In genomic region chr17:32992699-32993474, GRCm38 (mm10) we compare ENCODE assay signal across 8 mouse cellular contexts. TPM values are rescaled to one million over a fixed set of nuclear protein-coding genes. Genes with fewer than 3 reads are reported as not detected.
A peak's percentile ranks its signal among the peaks of the same experiment; 100 is the strongest.
DNase-seq lines count a peak whose midpoint lies in the region; ATAC-seq and TF ChIP-seq lines count a peak whose summit lies in the region.

Gene Zfp952, plus strand, starts transcription at chr17:32993129.

- H3K9ac ChIP-seq in heart, embryonic 15.5 days, result peak within 1 kb of the TSS; percentile 70
- peak within 1 kb of the TSS; percentile 85 for H3K9ac ChIP-seq in liver, embryonic 14.5 days (replicated peaks)
- H3K9ac ChIP-seq in neural tube, embryonic 11.5 days (ENCODE audit: low read length), result peak within 1 kb of the TSS; percentile 79
- H3K9ac ChIP-seq in stomach, postnatal 0 days (ENCODE audit: low read length), result peak within 1 kb of the TSS; percentile 66

- peak; percentile 71 to 86 for DNase-seq in CD8-positive naive resting alpha-beta T cell, adult 2 months (ENCODE audit: low read depth in 2 of 2, low spot score in 2 of 2)
- DNase-seq in c-Kit-positive CD71-negative TER-119-negative erythroid progenitor cells, embryonic 14.5 days (ENCODE audit: low read depth), result peak; percentile 83
- peak; percentile 71 for DNase-seq in forebrain, embryonic 10.5 days (ENCODE audit: extremely low spot score, low spot score)
- peak; percentile 90 to 95 for DNase-seq in kidney, postnatal 25 days
- DNase-seq in liver, embryonic 14.5 days (ENCODE audit: low read depth in 3 of 3, low spot score in 3 of 3), result peak; percentile 79 to 84 (median 80)
- DNase-seq in neural tube, embryonic 11.5 days (ENCODE audit: low spot score), result peak; percentile 86
- peak; percentile 83 for DNase-seq in stomach, postnatal 0 days (ENCODE audit: low spot score)

- no peak for TF ChIP-seq CTCF in liver, embryonic 14.5 days (IDR thresholded peaks at IDR 0.05; ENCODE audit: low read depth)
- TF ChIP-seq CTCF in stomach, postnatal 0 days (IDR thresholded peaks at IDR 0.05; ENCODE audit: low read depth), result no peak

- H3K9me3 ChIP-seq in forebrain, embryonic 10.5 days, result no peaks in the 10 kb centered on the region
- H3K9me3 ChIP-seq in heart, embryonic 15.5 days (replicated peaks), result no peaks in the 10 kb centered on the region
- no peaks in the 10 kb centered on the region for H3K9me3 ChIP-seq in liver, embryonic 14.5 days (ENCODE audit: control insufficient read depth, low read length)
- no peaks in the 10 kb centered on the region for H3K9me3 ChIP-seq in neural tube, embryonic 11.5 days (ENCODE audit: control insufficient read depth, low read length)
- H3K9me3 ChIP-seq in stomach, postnatal 0 days (ENCODE audit: control insufficient read depth, low read length), result no peaks in the 10 kb centered on the region

- no peak for TF ChIP-seq EP300 in liver, embryonic 14.5 days (IDR thresholded peaks at IDR 0.05; ENCODE audit: low read depth)
- peak; percentile 35 for TF ChIP-seq EP300 in stomach, postnatal 0 days (optimal IDR thresholded peaks at IDR 0.05)

- peak; percentile 86 for ATAC-seq in heart, embryonic 15.5 days (replicated peaks; ENCODE audit: insufficient number of reproducible peaks, insufficient read depth, low FRiP score, low read depth)
- ATAC-seq in liver, embryonic 14.5 days (ENCODE audit: insufficient read depth), result peak; percentile 93
- ATAC-seq in neural tube, embryonic 11.5 days (ENCODE audit: insufficient read depth, low FRiP score, low TSS enrichment), result peak; percentile 89
- ATAC-seq in stomach, postnatal 0 days (ENCODE audit: low FRiP score, low TSS enrichment), result peak; percentile 98

- peak within 1 kb of the TSS; percentile 73 for H3K4me3 ChIP-seq in forebrain, embryonic 10.5 days
- H3K4me3 ChIP-seq in heart, embryonic 15.5 days, result peak within 1 kb of the TSS; percentile 81
- peak within 1 kb of the TSS; percentile 91 to 98 for H3K4me3 ChIP-seq in liver, embryonic 14.5 days (ENCODE audit: insufficient read depth in 1 of 2, low read depth in 2 of 2, low read length in 2 of 2)
- H3K4me3 ChIP-seq in neural tube, embryonic 11.5 days (ENCODE audit: low read depth, low read length), result peak within 1 kb of the TSS; percentile 80
- peak within 1 kb of the TSS; percentile 61 for H3K4me3 ChIP-seq in stomach, postnatal 0 days (ENCODE audit: low read depth, low read length)

- H3K36me3 ChIP-seq in forebrain, embryonic 10.5 days (replicated peaks), result peaks cover 30% of the 10 kb centered on the region
- H3K36me3 ChIP-seq in heart, embryonic 15.5 days, result peaks cover 11% of the 10 kb centered on the region
- H3K36me3 ChIP-seq in liver, embryonic 14.5 days (replicated peaks; ENCODE audit: control insufficient read depth, insufficient read depth, low read depth), result no peaks in the 10 kb centered on the region; the same call in 1 of the 2 replicates
- H3K36me3 ChIP-seq in neural tube, embryonic 11.5 days (ENCODE audit: control insufficient read depth, insufficient read depth, low read length), result no peaks in the 10 kb centered on the region
- H3K36me3 ChIP-seq in stomach, postnatal 0 days (ENCODE audit: control insufficient read depth, insufficient read depth, low read length), result peaks cover 2% of the 10 kb centered on the region; the same call in 1 of the 2 replicates

- H3K4me1 ChIP-seq in forebrain, embryonic 10.5 days, result peaks cover 10% of the 10 kb centered on the region
- peaks cover 7% of the 10 kb centered on the region for H3K4me1 ChIP-seq in heart, embryonic 15.5 days (replicated peaks)
- peaks cover 8 to 10% of the 10 kb centered on the region in 2 experiments for H3K4me1 ChIP-seq in liver, embryonic 14.5 days (replicated peaks; ENCODE audit: control insufficient read depth in 2 of 2, insufficient read depth in 2 of 2, low read length in 1 of 2)
- peaks cover 2% of the 10 kb centered on the region; the same call in 1 of the 2 replicates for H3K4me1 ChIP-seq in neural tube, embryonic 11.5 days (ENCODE audit: control insufficient read depth, insufficient read depth, low read length)
- peaks cover 6% of the 10 kb centered on the region; the same call in 1 of the 2 replicates for H3K4me1 ChIP-seq in stomach, postnatal 0 days (replicated peaks; ENCODE audit: control insufficient read depth, insufficient read depth)

- 2% methylated on average over 21 of the region's 21 CpGs for WGBS in forebrain, embryonic 10.5 days
- WGBS in heart, embryonic 15.5 days, result 1% methylated on average over 21 of the region's 21 CpGs
- WGBS in liver, embryonic 14.5 days (ENCODE audit: insufficient replicate concordance), result 2% methylated on average over 21 of the region's 21 CpGs
- 2% methylated on average over 21 of the region's 21 CpGs for whole genome bisulfite sequencing in neural tube, embryonic 11.5 days
- WGBS in stomach, postnatal 0 days, result 1% methylated on average over 21 of the region's 21 CpGs

- no peaks in the 10 kb centered on the region for H3K27me3 ChIP-seq in forebrain, embryonic 10.5 days (ENCODE audit: poor library complexity, severe bottlenecking)
- H3K27me3 ChIP-seq in heart, embryonic 15.5 days, result no peaks in the 10 kb centered on the region
- no peaks in the 10 kb centered on the region for H3K27me3 ChIP-seq in liver, embryonic 14.5 days (ENCODE audit: control insufficient read depth, insufficient read depth, low read length)
- H3K27me3 ChIP-seq in neural tube, embryonic 11.5 days (ENCODE audit: control insufficient read depth, insufficient read depth, low read length), result no peaks in the 10 kb centered on the region
- no peaks in the 10 kb centered on the region for H3K27me3 ChIP-seq in stomach, postnatal 0 days (ENCODE audit: control insufficient read depth, insufficient read depth, low read length)

- peak within 1 kb of the TSS; percentile 84 for H3K27ac ChIP-seq in forebrain, embryonic 10.5 days
- peak within 1 kb of the TSS; percentile 74 for H3K27ac ChIP-seq in heart, embryonic 15.5 days
- peak within 1 kb of the TSS; percentile 62 for H3K27ac ChIP-seq in liver, embryonic 14.5 days
- peak within 1 kb of the TSS; percentile 60; the same call in 1 of the 2 replicates for H3K27ac ChIP-seq in neural tube, embryonic 11.5 days (ENCODE audit: low read depth, low read length)
- peak within 1 kb of the TSS; percentile 49 for H3K27ac ChIP-seq in stomach, postnatal 0 days (replicated peaks)

- peak within 1 kb of the TSS; percentile 71 for H3K4me2 ChIP-seq in heart, embryonic 15.5 days
- peak within 1 kb of the TSS; percentile 79 for H3K4me2 ChIP-seq in liver, embryonic 14.5 days (ENCODE audit: low read depth)
- H3K4me2 ChIP-seq in neural tube, embryonic 11.5 days (ENCODE audit: low read depth), result peak within 1 kb of the TSS; percentile 69
- H3K4me2 ChIP-seq in stomach, postnatal 0 days (replicated peaks; ENCODE audit: low read depth), result peak within 1 kb of the TSS; percentile 66

RNA-seq across cellular contexts. Expression of gene Zfp952, which starts in this region (rescaled TPM):
- polyA plus RNA-seq in forebrain, embryonic 10.5 days (2016; fragmentation: Nextera tagmentation; extraction: Ambion mirVana), result 13.4 and 13.7 TPM in 2 replicates
- polyA plus RNA-seq in heart, embryonic 15.5 days (2015; fragmentation: Nextera tagmentation; extraction: Ambion mirVana), result 6.7 and 8.9 TPM in 2 replicates
- 1.1 and 1.8 TPM in 2 replicates for polyA plus RNA-seq in liver, embryonic 14.5 days (2012; rRNA removed)
- polyA plus RNA-seq in liver, embryonic 14.5 days (2014; fragmentation: Nextera tagmentation; extraction: Ambion mirVana), result 2.2 and 2.3 TPM in 2 replicates
- polyA plus RNA-seq in neural tube, embryonic 11.5 days (2014; fragmentation: Nextera tagmentation; extraction: Ambion mirVana), result 16.8 and 18.6 TPM in 2 replicates
- 4.6 TPM in 2 replicates for polyA plus RNA-seq in stomach, postnatal 0 days (2015; fragmentation: Nextera tagmentation; extraction: Ambion mirVana)

Comparison
In these comparisons a context has a peak if more than half of its experiments do, and no peak if none do; other contexts are left out.
1. Peak in every context shown above with its lines: DNase-seq, ATAC-seq, H3K4me3 ChIP-seq and H3K27ac ChIP-seq.